Mouse (Mus musculus): Measurements from ENCODE around the gene Tstd2. TPM values are rescaled to one million over a fixed set of nuclear protein-coding genes. Genes with fewer than 3 reads are reported as not detected.

Gene Tstd2
- polyA plus RNA-seq, 1 experiment from 2014 or later, result 45.1 TPM

DNA sequence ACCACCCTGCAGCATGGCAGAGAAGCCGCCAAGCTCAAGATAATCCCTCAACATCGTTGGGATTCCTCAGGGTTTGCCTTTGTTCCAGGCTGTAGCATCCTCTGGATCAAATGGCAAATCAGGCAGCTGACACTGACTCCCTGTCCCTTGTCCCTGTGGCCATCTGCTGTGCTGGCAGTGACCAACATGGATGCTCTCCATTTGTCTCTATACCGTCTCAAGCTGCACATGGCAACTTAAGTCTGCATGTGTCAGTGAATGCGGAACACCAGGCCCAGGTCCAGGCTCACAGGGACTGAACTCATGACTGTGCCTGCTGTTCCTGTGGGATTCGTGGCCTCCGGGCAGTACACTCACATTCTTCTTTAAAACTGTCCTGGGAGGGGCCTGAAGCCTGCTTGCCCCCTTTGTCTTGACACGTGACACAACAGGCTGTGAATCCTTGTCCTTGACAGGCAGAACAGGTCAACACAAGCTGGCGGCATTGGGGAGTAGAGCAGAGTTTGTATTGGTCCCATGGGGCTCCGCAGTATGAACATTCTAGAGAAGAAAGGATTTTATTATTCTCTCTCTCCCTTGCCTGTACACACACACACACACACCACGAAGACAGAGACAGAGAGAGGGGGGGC, 21.8 kb downstream of the Tstd2 start:
- Histone ChIP-seq H3K27me3 (ENCODE audit: control insufficient read depth, insufficient read depth, low read length) (no peaks in the 10 kb centered on the region), H3K27ac (replicated peaks; ENCODE audit: low read depth, low read length) (no peak overlapping the region), H3K4me2 (ENCODE audit: low read depth, severe bottlenecking) (no peak overlapping the region), H3K4me3 (ENCODE audit: low read depth, low read length) (no peak overlapping the region), H3K36me3 (ENCODE audit: control insufficient read depth, insufficient read depth, low read length) (peaks cover 46% of the 10 kb centered on the region), H3K9me3 (ENCODE audit: control insufficient read depth, low read length) (no peaks in the 10 kb centered on the region), H3K4me1 (ENCODE audit: control insufficient read depth, insufficient read depth, low read length) (no peaks in the 10 kb centered on the region), H3K9ac (ENCODE audit: low read length) (no peak overlapping the region)
- ATAC-seq (ENCODE audit: insufficient number of reproducible peaks, low FRiP score, low TSS enrichment, low read depth) (no peak), DNase-seq (ENCODE audit: low spot score) (no peak)
- WGBS, result 94% methylated on average over 10 of the region's 10 CpGs

DNA sequence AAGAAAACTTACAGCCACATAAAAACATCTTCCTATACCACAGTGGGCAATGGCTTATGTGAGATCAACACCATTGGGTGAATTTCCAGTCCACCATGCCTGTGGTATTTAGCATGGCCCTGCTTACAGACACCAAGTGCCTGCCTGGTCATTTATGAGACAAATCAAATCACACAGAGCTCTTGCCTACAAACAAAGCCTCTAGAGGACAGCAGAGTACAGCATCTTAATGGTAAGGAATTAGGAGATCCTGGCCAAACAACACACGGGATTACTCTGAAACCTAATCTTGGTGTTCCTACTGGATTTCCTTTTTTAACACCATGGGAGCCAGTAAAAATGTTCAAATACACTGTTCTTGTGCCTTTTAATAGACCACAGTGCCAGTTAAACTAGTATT, 23.2 kb downstream of the Tstd2 start:
- Histone ChIP-seq H3K9me3 (ENCODE audit: control insufficient read depth, low read length) (no peaks in the 10 kb centered on the region), H3K4me2 (ENCODE audit: low read depth, severe bottlenecking) (no peak overlapping the region), H3K36me3 (ENCODE audit: control insufficient read depth, insufficient read depth, low read length) (peaks cover 43% of the 10 kb centered on the region), H3K9ac (ENCODE audit: low read length) (no peak overlapping the region), H3K27me3 (ENCODE audit: control insufficient read depth, insufficient read depth, low read length) (no peaks in the 10 kb centered on the region), H3K27ac (replicated peaks; ENCODE audit: low read depth, low read length) (no peak overlapping the region), H3K4me1 (ENCODE audit: control insufficient read depth, insufficient read depth, low read length) (no peaks in the 10 kb centered on the region), H3K4me3 (ENCODE audit: low read depth, low read length) (no peak overlapping the region)
- 68% methylated on average over 1 of the region's 1 CpGs for WGBS
- ATAC-seq (ENCODE audit: insufficient number of reproducible peaks, low FRiP score, low TSS enrichment, low read depth), result no peak
- no peak for DNase-seq (ENCODE audit: low spot score)

- 74% methylated on average over 3 of the region's 3 CpGs for WGBS
- H3K4me2 ChIP-seq (ENCODE audit: low read depth, severe bottlenecking), result no peak overlapping the region
- H3K27me3 ChIP-seq (ENCODE audit: control insufficient read depth, insufficient read depth, low read length), result no peaks in the 10 kb centered on the region
- H3K9ac ChIP-seq (ENCODE audit: low read length), result no peak overlapping the region
- no peak overlapping the region for H3K4me3 ChIP-seq (ENCODE audit: low read depth, low read length)
- no peaks in the 10 kb centered on the region for H3K9me3 ChIP-seq (ENCODE audit: control insufficient read depth, low read length)
- no peaks in the 10 kb centered on the region for H3K4me1 ChIP-seq (ENCODE audit: control insufficient read depth, insufficient read depth, low read length)
- ATAC-seq (ENCODE audit: insufficient number of reproducible peaks, low FRiP score, low TSS enrichment, low read depth) (no peak), DNase-seq (ENCODE audit: low spot score) (no peak)
- peaks cover 12% of the 10 kb centered on the region; the same call in 1 of the 2 replicates for H3K36me3 ChIP-seq (ENCODE audit: control insufficient read depth, insufficient read depth, low read length)
- H3K27ac ChIP-seq (replicated peaks; ENCODE audit: low read depth, low read length), result no peak overlapping the region
These were observed 27.1 kb downstream of the Tstd2 start for GRCm38 (mm10) chr4:46111361-46111760.

DNA sequence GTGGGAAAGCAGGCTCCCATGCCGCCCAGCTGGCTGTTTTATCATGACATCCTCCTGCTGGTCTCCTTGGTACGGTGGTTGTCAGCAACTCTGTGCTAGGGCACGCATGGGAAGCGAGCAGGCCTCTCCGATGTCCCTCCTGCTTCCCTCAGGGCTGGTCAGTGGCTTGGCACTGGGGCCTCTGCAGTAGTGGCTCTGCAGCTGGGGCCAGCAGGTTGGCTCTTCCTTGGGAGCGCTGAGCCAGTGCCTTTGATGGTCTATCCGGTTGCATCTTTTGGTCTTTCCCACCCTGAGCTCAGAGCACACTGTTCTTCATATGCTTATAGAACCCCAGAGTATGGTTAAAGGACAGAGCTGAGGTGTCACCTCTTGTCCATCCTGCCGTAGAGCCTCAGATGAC, 28.4 kb downstream of the Tstd2 start:
- no peaks in the 10 kb centered on the region for H3K27me3 ChIP-seq (ENCODE audit: control insufficient read depth, insufficient read depth, low read length)
- no peak overlapping the region for H3K27ac ChIP-seq (replicated peaks; ENCODE audit: low read depth, low read length)
- DNase-seq (ENCODE audit: low spot score) (no peak), ATAC-seq (ENCODE audit: insufficient number of reproducible peaks, low FRiP score, low TSS enrichment, low read depth) (no peak)
- H3K4me3 ChIP-seq (ENCODE audit: low read depth, low read length), result no peak overlapping the region
- H3K4me1 ChIP-seq (ENCODE audit: control insufficient read depth, insufficient read depth, low read length), result no peaks in the 10 kb centered on the region
- H3K4me2 ChIP-seq (ENCODE audit: low read depth, severe bottlenecking), result no peak overlapping the region
- no peaks in the 10 kb centered on the region for H3K9me3 ChIP-seq (ENCODE audit: control insufficient read depth, low read length)
- H3K9ac ChIP-seq (ENCODE audit: low read length), result no peak overlapping the region
- 91% methylated on average over 8 of the region's 8 CpGs for WGBS
- 0 out of 2 replicates have a peak, but pooled peaks cover 4% of the 10 kb centered on the region for H3K36me3 ChIP-seq (ENCODE audit: control insufficient read depth, insufficient read depth, low read length)

GRCm38 (mm10) chr4:46102078-46102769, 36.3 kb downstream of the Tstd2 start:
- no peaks in the 10 kb centered on the region for H3K27me3 ChIP-seq (ENCODE audit: control insufficient read depth, insufficient read depth, low read length)
- H3K36me3 ChIP-seq (ENCODE audit: control insufficient read depth, insufficient read depth, low read length), result no peaks in the 10 kb centered on the region
- H3K4me2 ChIP-seq (ENCODE audit: low read depth, severe bottlenecking), result no peak overlapping the region
- no peaks in the 10 kb centered on the region for H3K9me3 ChIP-seq (ENCODE audit: control insufficient read depth, low read length)
- 91% methylated on average over 10 of the region's 10 CpGs for WGBS
- H3K4me1 ChIP-seq (ENCODE audit: control insufficient read depth, insufficient read depth, low read length), result peaks cover 6% of the 10 kb centered on the region; the same call in 1 of the 2 replicates
- no peak overlapping the region for H3K9ac ChIP-seq (ENCODE audit: low read length)
- no peak overlapping the region for H3K27ac ChIP-seq (replicated peaks; ENCODE audit: low read depth, low read length)
- ATAC-seq (ENCODE audit: insufficient number of reproducible peaks, low FRiP score, low TSS enrichment, low read depth) (no peak), DNase-seq (ENCODE audit: low spot score) (no peak)
- H3K4me3 ChIP-seq (ENCODE audit: low read depth, low read length), result no peak overlapping the region

GRCm38 (mm10) chr4:46101211-46101711, 37.2 kb downstream of the Tstd2 start:
- DNase-seq (ENCODE audit: low spot score) (peak; percentile 38), ATAC-seq (ENCODE audit: insufficient number of reproducible peaks, low FRiP score, low TSS enrichment, low read depth) (peak; percentile 62; the same call in 1 of the 2 replicates)
- Histone ChIP-seq H3K4me1 (ENCODE audit: control insufficient read depth, insufficient read depth, low read length) (peaks cover 6% of the 10 kb centered on the region; the same call in 1 of the 2 replicates), H3K4me2 (ENCODE audit: low read depth, severe bottlenecking) (no peak overlapping the region), H3K36me3 (ENCODE audit: control insufficient read depth, insufficient read depth, low read length) (no peaks in the 10 kb centered on the region), H3K27me3 (ENCODE audit: control insufficient read depth, insufficient read depth, low read length) (no peaks in the 10 kb centered on the region), H3K27ac (replicated peaks; ENCODE audit: low read depth, low read length) (0 out of 2 replicates have a peak overlapping the region, but pooled peaks have one; percentile 47), H3K9ac (ENCODE audit: low read length) (no peak overlapping the region), H3K9me3 (ENCODE audit: control insufficient read depth, low read length) (no peaks in the 10 kb centered on the region), H3K4me3 (ENCODE audit: low read depth, low read length) (no peak overlapping the region)
- 12% methylated on average over 14 of the region's 14 CpGs for WGBS

GRCm38 (mm10) chr4:46100539-46100938, 38.0 kb downstream of the Tstd2 start:
- no peak overlapping the region for H3K27ac ChIP-seq (replicated peaks; ENCODE audit: low read depth, low read length)
- H3K4me1 ChIP-seq (ENCODE audit: control insufficient read depth, insufficient read depth, low read length), result peaks cover 6% of the 10 kb centered on the region; the same call in 1 of the 2 replicates
- no peak overlapping the region for H3K4me3 ChIP-seq (ENCODE audit: low read depth, low read length)
- no peaks in the 10 kb centered on the region for H3K9me3 ChIP-seq (ENCODE audit: control insufficient read depth, low read length)
- no peak overlapping the region for H3K9ac ChIP-seq (ENCODE audit: low read length)
- 52% methylated on average over 7 of the region's 7 CpGs for WGBS
- no peaks in the 10 kb centered on the region for H3K27me3 ChIP-seq (ENCODE audit: control insufficient read depth, insufficient read depth, low read length)
- H3K4me2 ChIP-seq (ENCODE audit: low read depth, severe bottlenecking), result no peak overlapping the region
- ATAC-seq (ENCODE audit: insufficient number of reproducible peaks, low FRiP score, low TSS enrichment, low read depth) (no peak), DNase-seq (ENCODE audit: low spot score) (no peak)
- H3K36me3 ChIP-seq (ENCODE audit: control insufficient read depth, insufficient read depth, low read length), result no peaks in the 10 kb centered on the region

GRCm38 (mm10) chr4:46099132-46099531, 39.4 kb downstream of the Tstd2 start:
- Histone ChIP-seq H3K9ac (ENCODE audit: low read length) (no peak overlapping the region), H3K27ac (replicated peaks; ENCODE audit: low read depth, low read length) (no peak overlapping the region), H3K36me3 (ENCODE audit: control insufficient read depth, insufficient read depth, low read length) (no peaks in the 10 kb centered on the region), H3K4me2 (ENCODE audit: low read depth, severe bottlenecking) (no peak overlapping the region), H3K9me3 (ENCODE audit: control insufficient read depth, low read length) (no peaks in the 10 kb centered on the region), H3K4me3 (ENCODE audit: low read depth, low read length) (no peak overlapping the region), H3K27me3 (ENCODE audit: control insufficient read depth, insufficient read depth, low read length) (no peaks in the 10 kb centered on the region), H3K4me1 (ENCODE audit: control insufficient read depth, insufficient read depth, low read length) (peaks cover 6% of the 10 kb centered on the region; the same call in 1 of the 2 replicates)
- WGBS, result 79% methylated on average over 9 of the region's 9 CpGs
- ATAC-seq (ENCODE audit: insufficient number of reproducible peaks, low FRiP score, low TSS enrichment, low read depth) (no peak), DNase-seq (ENCODE audit: low spot score) (no peak)

Measured in limb, embryonic 11.5 days (tissue).